Mouse (Mus musculus) intestine, embryonic 16.5 days (tissue): Measurements from ENCODE around the gene Cbarp. TPM values are rescaled to one million over a fixed set of nuclear protein-coding genes. Genes with fewer than 3 reads are reported as not detected.
A peak's percentile ranks its signal among the peaks of the same experiment; 100 is the strongest.

Source experiments
- ATAC-seq: fragments of 200-750 bp; cut with Nextera tagmentation; 2 replicates; pipeline ENCODE4 v1.8.0; 2017; ENCODE audit warnings: moderate TSS enrichment, moderate library complexity
- H3K27ac ChIP-seq: fragments of 300-500 bp; sonication (generic); 2 replicates; pipeline ENCODE4 v1.5.1; 2014; ENCODE audit warnings: mild to moderate bottlenecking, low read length
- H3K27me3 ChIP-seq: fragments of 300-500 bp; sonication (generic); replicated peaks from 2 replicates; pipeline ENCODE4 v1.6.1; 2014; ENCODE audit warnings: low read length, control low read depth, mixed read lengths; ENCODE audit not compliant: control insufficient read depth, insufficient read depth
- H3K36me3 ChIP-seq: fragments of 300-500 bp; sonication (generic); 2 replicates; pipeline ENCODE4 v1.6.1; 2014; ENCODE audit warnings: low read length, control low read depth; ENCODE audit not compliant: control insufficient read depth, insufficient read depth
- H3K4me1 ChIP-seq: fragments of 300-500 bp; sonication (generic); 2 replicates; pipeline ENCODE4 v1.6.1; 2014; ENCODE audit warnings: low read length, control low read depth, mixed read lengths; ENCODE audit not compliant: control insufficient read depth, insufficient read depth
- H3K4me2 ChIP-seq: fragments of 300-500 bp; sonication (generic); 2 replicates; pipeline ENCODE4 v1.6.1; 2014; ENCODE audit warnings: low read depth, low read length, control low read depth
- H3K4me3 ChIP-seq: fragments of 300-500 bp; sonication (generic); 2 replicates; pipeline ENCODE4 v1.5.1; 2014; ENCODE audit warnings: mild to moderate bottlenecking, low read length
- H3K9ac ChIP-seq: fragments of 300-500 bp; sonication (generic); 2 replicates; pipeline ENCODE4 v1.6.1; 2014; ENCODE audit warnings: low read depth, low read length
- H3K9me3 ChIP-seq: fragments of 300-500 bp; sonication (generic); 2 replicates; pipeline ENCODE4 v1.6.1; 2016; ENCODE audit warnings: low read length, control low read depth; ENCODE audit not compliant: control insufficient read depth
- WGBS: fragments of 180-500 bp; shearing (Covaris S2); extraction: QIAGEN DNeasy Blood & Tissue Kit; methylation state at CpG from one replicate; pipeline ENCODE4 v1.1.7; 2014; 5-methylcytosine and 5-hydroxymethylcytosine counted together
- polyA plus RNA-seq: library from polyadenylated mRNA; unstranded; fragments of >200 nt; fragmentation: Nextera tagmentation; extraction: Ambion mirVana; gene quantifications from 2 replicates; pipeline ENCODE4 v1.2.1, GENCODE M21; 2015

Gene Cbarp
- polyA plus RNA-seq, 1 experiment from 2014 or later = 5.1 TPM

- Histone ChIP-seq H3K9me3 (no peaks in the 10 kb centered on the region), H3K27me3 (no peaks in the 10 kb centered on the region), H3K36me3 (peaks cover 7% of the 10 kb centered on the region), H3K4me3 (no peak overlapping the region), H3K4me2 (no peak overlapping the region), H3K9ac (no peak overlapping the region), H3K27ac (no peak overlapping the region), H3K4me1 (peaks cover 29% of the 10 kb centered on the region)
- ATAC-seq = no peak
- WGBS = 63% methylated on average over 2 of the region's 2 CpGs
Measured at GRCm38 (mm10) chr10:80120146-80120545, 20.5 kb downstream of the Cbarp start.

- no peaks in the 10 kb centered on the region for H3K9me3 ChIP-seq
- H3K9ac ChIP-seq = 0 out of 2 replicates have a peak overlapping the region, but pooled peaks have one; percentile 94
- H3K4me3 ChIP-seq = peak overlapping the region; percentile 85; the same call in 1 of the 2 replicates
- H3K27me3 ChIP-seq = no peaks in the 10 kb centered on the region
- H3K27ac ChIP-seq = no peak overlapping the region
- H3K4me2 ChIP-seq = peak overlapping the region; percentile 96; the same call in 1 of the 2 replicates
- no peak for ATAC-seq
- H3K36me3 ChIP-seq = peaks cover 7% of the 10 kb centered on the region
- WGBS = 73% methylated on average over 6 of the region's 6 CpGs
- H3K4me1 ChIP-seq = peaks cover 35% of the 10 kb centered on the region
Measured at GRCm38 (mm10) chr10:80118552-80118951, 22.1 kb downstream of the Cbarp start.

GRCm38 (mm10) chr10:80117736-80118135, 22.9 kb downstream of the Cbarp start:
- Histone ChIP-seq H3K4me2 (peak overlapping the region; percentile 96), H3K4me1 (peaks cover 35% of the 10 kb centered on the region), H3K36me3 (peaks cover 7% of the 10 kb centered on the region), H3K9ac (peak overlapping the region; percentile 94), H3K4me3 (peak overlapping the region; percentile 85), H3K27ac (no peak overlapping the region), H3K27me3 (no peaks in the 10 kb centered on the region), H3K9me3 (no peaks in the 10 kb centered on the region)
- 12% methylated on average over 1 of the region's 1 CpGs for WGBS
- ATAC-seq = no peak

- peak overlapping the region; percentile 96 for H3K4me2 ChIP-seq
- WGBS = 3% methylated on average over 30 of the region's 30 CpGs
- ATAC-seq = no peak
Measured at GRCm38 (mm10) chr10:80116927-80117691, 23.5 kb downstream of the Cbarp start.

GRCm38 (mm10) chr10:80116563-80116926, 24.1 kb downstream of the Cbarp start:
- H3K4me1 ChIP-seq = peaks cover 35% of the 10 kb centered on the region
- peaks cover 5% of the 10 kb centered on the region for H3K36me3 ChIP-seq
- peak overlapping the region; percentile 85 for H3K4me3 ChIP-seq
- peak overlapping the region; percentile 94 for H3K9ac ChIP-seq
- H3K27ac ChIP-seq = peak overlapping the region; percentile 81
- WGBS = under 1% methylated on average over 27 of the region's 27 CpGs
- H3K27me3 ChIP-seq = no peaks in the 10 kb centered on the region
- ATAC-seq = no peak
- no peaks in the 10 kb centered on the region for H3K9me3 ChIP-seq
- peak overlapping the region; percentile 96 for H3K4me2 ChIP-seq

More at GRCm38 (mm10) chr10:80116927-80117691, 23.5 kb downstream of the Cbarp start:
- peak overlapping the region; percentile 94 for H3K9ac ChIP-seq
- H3K4me1 ChIP-seq = peaks cover 35% of the 10 kb centered on the region
- no peaks in the 10 kb centered on the region for H3K9me3 ChIP-seq
- H3K27me3 ChIP-seq = no peaks in the 10 kb centered on the region
- H3K27ac ChIP-seq = peak overlapping the region; percentile 81
- peaks cover 7% of the 10 kb centered on the region for H3K36me3 ChIP-seq
- H3K4me3 ChIP-seq = peak overlapping the region; percentile 85

DNA sequence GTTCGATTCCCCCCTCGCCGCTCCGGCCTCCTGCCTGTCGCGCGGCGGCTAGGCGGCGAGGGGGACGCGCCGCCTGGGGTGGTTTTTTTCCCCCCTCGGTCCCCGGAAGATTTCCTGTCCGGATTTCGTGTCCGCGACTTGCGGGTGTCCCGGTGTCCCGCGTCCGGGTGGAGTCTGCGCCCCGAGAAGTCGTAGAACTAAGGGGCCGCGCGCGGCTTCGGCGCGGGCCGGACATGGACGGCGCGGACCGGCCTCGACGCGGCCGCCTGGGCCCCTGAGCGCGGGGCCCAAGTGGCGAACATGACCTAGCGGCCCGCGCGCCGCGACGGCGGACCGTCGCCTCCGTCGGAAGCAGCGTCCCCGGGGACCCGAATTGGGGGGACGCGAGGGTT, 24.7 kb downstream of the Cbarp start:
- 0 out of 2 replicates have a peak, but pooled peaks have one; percentile 13 for ATAC-seq
- Histone ChIP-seq H3K9me3 (no peaks in the 10 kb centered on the region), H3K27me3 (no peaks in the 10 kb centered on the region), H3K4me1 (peaks cover 35% of the 10 kb centered on the region), H3K36me3 (no peaks in the 10 kb centered on the region; the same call in 1 of the 2 replicates), H3K9ac (peak overlapping the region; percentile 94), H3K4me2 (peak overlapping the region; percentile 96), H3K4me3 (peak overlapping the region; percentile 85), H3K27ac (peak overlapping the region; percentile 81)
- under 1% methylated on average over 62 of the region's 63 CpGs for WGBS

DNA sequence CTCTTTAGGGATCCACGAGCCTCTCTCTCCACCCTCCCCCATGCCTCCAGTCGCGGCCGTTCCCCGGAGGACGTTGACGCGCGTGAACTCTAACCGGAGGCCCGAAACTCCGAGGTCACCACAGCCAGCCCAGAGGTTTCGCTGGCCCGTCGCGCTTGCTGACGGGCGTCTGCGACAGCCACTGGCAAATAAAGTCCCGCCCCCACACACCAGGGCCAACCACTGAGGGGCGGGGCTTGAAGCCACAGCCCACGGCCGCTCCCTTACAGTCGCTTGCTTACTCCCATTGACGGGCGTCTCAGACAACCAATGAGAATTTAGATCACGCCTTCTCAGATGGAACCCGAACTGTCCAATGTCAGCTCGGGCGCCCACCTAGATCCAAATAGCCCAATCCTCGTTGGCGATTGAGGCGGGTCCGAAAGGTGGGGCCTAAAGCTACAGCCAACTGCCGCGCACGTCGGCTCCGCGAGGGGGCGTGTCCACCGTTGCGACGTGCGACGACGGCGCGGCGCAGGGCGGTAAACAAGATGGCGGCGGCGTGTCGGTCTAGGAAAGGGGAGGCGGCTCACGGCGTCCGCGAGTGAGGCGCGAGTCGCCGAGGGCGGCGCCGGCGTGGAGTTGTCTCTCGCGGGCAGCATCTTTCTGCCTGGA, 25.2 kb downstream of the Cbarp start, which contains the start of gene Stk11:
Gene Stk11, plus strand, starts transcription at position 514 of the 654 bp plus-strand sequence.
- H3K4me3 ChIP-seq = peak within 1 kb of the TSS; percentile 85
- peak within 1 kb of the TSS; percentile 96 for H3K4me2 ChIP-seq
- peaks cover 35% of the 10 kb centered on the region for H3K4me1 ChIP-seq
- no peaks in the 10 kb centered on the region for H3K27me3 ChIP-seq
- ATAC-seq = peak; percentile 98
- H3K36me3 ChIP-seq = no peaks in the 10 kb centered on the region; the same call in 1 of the 2 replicates
- H3K9ac ChIP-seq = peak within 1 kb of the TSS; percentile 94
- peak within 1 kb of the TSS; percentile 88 for H3K27ac ChIP-seq
- WGBS = under 1% methylated on average over 70 of the region's 70 CpGs
- H3K9me3 ChIP-seq = no peaks in the 10 kb centered on the region

GRCm38 (mm10) chr10:80114341-80115284, 26.0 kb downstream of the Cbarp start:
- Histone ChIP-seq H3K36me3 (no peaks in the 10 kb centered on the region), H3K4me2 (peak overlapping the region; percentile 60), H3K4me3 (peak overlapping the region; percentile 85), H3K9me3 (no peaks in the 10 kb centered on the region), H3K27me3 (no peaks in the 10 kb centered on the region), H3K4me1 (peaks cover 31% of the 10 kb centered on the region), H3K27ac (peak overlapping the region; percentile 88), H3K9ac (peak overlapping the region; percentile 72)
- ATAC-seq = peak; percentile 71
- 3% methylated on average over 27 of the region's 27 CpGs for WGBS
